Mouse (Mus musculus): ENCODE results near the gene Snx29. TPM values are rescaled to one million over a fixed set of nuclear protein-coding genes. Genes with fewer than 3 reads are reported as not detected.

Snx29 gene
- total and polyA plus RNA-seq, 3 experiments, result 2.6 to 9.9 (median 8.9) TPM

GRCm38 (mm10) chr16:11645668-11646067 lies 323.0 kb downstream of the Snx29 start:
- Histone ChIP-seq H3K79me2 (replicated peaks; ENCODE audit: control insufficient read depth, insufficient read depth, low read length) (no peaks in the 10 kb centered on the region), H3K36me3 (ENCODE audit: control insufficient read depth, insufficient read depth, low read length) (no peaks in the 10 kb centered on the region), H3K27ac (no peak overlapping the region), H3K4me1 (ENCODE audit: control insufficient read depth, insufficient read depth, low read length) (peaks cover 3% of the 10 kb centered on the region), H3K9ac (ENCODE audit: low read depth, low read length) (no peak overlapping the region), H3K4me3 (no peak overlapping the region), H3K27me3 (ENCODE audit: control insufficient read depth, insufficient read depth, low read length) (no peaks in the 10 kb centered on the region)
- no peak for TF ChIP-seq CTCF (IDR thresholded peaks at IDR 0.05)
- no peak for TF ChIP-seq POLR2A (IDR thresholded peaks at IDR 0.05; ENCODE audit: insufficient read depth, low read depth, low read length)
- TF ChIP-seq EP300 (IDR thresholded peaks at IDR 0.05; ENCODE audit: insufficient read depth, low read depth, low read length), result no peak
- intact Hi-C loops (cut with DNase I), result no loop called here
- DNase-seq, result no peak
- 37% methylated on average over 4 of the region's 4 CpGs for WGBS

- no peak for TF ChIP-seq EP300 (IDR thresholded peaks at IDR 0.05; ENCODE audit: insufficient read depth, low read depth, low read length)
- no peaks in the 10 kb centered on the region for H3K79me2 ChIP-seq (replicated peaks; ENCODE audit: control insufficient read depth, insufficient read depth, low read length)
- no peak overlapping the region for H3K4me3 ChIP-seq
- no peak overlapping the region for H3K27ac ChIP-seq
- no peaks in the 10 kb centered on the region for H3K27me3 ChIP-seq (ENCODE audit: control insufficient read depth, insufficient read depth, low read length)
- peaks cover 3% of the 10 kb centered on the region for H3K4me1 ChIP-seq (ENCODE audit: control insufficient read depth, insufficient read depth, low read length)
- intact Hi-C loops (cut with DNase I), result no loop called here
- no peaks in the 10 kb centered on the region for H3K36me3 ChIP-seq (ENCODE audit: control insufficient read depth, insufficient read depth, low read length)
- DNase-seq, result no peak
- H3K9ac ChIP-seq (ENCODE audit: low read depth, low read length), result no peak overlapping the region
- WGBS, result 94% methylated on average over 4 of the region's 4 CpGs
Measured at GRCm38 (mm10) chr16:11646745-11647289, 324.1 kb downstream of the Snx29 start.

- intact Hi-C loops (cut with DNase I), result no loop called here
- Histone ChIP-seq H3K4me3 (no peak overlapping the region), H3K79me2 (replicated peaks; ENCODE audit: control insufficient read depth, insufficient read depth, low read length) (no peaks in the 10 kb centered on the region), H3K4me1 (ENCODE audit: control insufficient read depth, insufficient read depth, low read length) (peaks cover 3% of the 10 kb centered on the region), H3K27me3 (ENCODE audit: control insufficient read depth, insufficient read depth, low read length) (no peaks in the 10 kb centered on the region), H3K36me3 (ENCODE audit: control insufficient read depth, insufficient read depth, low read length) (no peaks in the 10 kb centered on the region), H3K9ac (ENCODE audit: low read depth, low read length) (no peak overlapping the region), H3K27ac (no peak overlapping the region)
- no peak for DNase-seq
- 91% methylated on average over 1 of the region's 1 CpGs for WGBS
- no peak for TF ChIP-seq EP300 (IDR thresholded peaks at IDR 0.05; ENCODE audit: insufficient read depth, low read depth, low read length)
- TF ChIP-seq POLR2A (IDR thresholded peaks at IDR 0.05; ENCODE audit: insufficient read depth, low read depth, low read length), result no peak
- no peak for TF ChIP-seq CTCF (IDR thresholded peaks at IDR 0.05)
Measured at GRCm38 (mm10) chr16:11648169-11648688, 325.5 kb downstream of the Snx29 start.

GRCm38 (mm10) chr16:11652686-11653366 lies 330.1 kb downstream of the Snx29 start:
- DNase-seq, result no peak
- Histone ChIP-seq H3K27ac (no peak overlapping the region), H3K36me3 (ENCODE audit: control insufficient read depth, insufficient read depth, low read length) (no peaks in the 10 kb centered on the region), H3K4me1 (ENCODE audit: control insufficient read depth, insufficient read depth, low read length) (peaks cover 4% of the 10 kb centered on the region; the same call in 1 of the 2 replicates), H3K27me3 (ENCODE audit: control insufficient read depth, insufficient read depth, low read length) (no peaks in the 10 kb centered on the region), H3K79me2 (replicated peaks; ENCODE audit: control insufficient read depth, insufficient read depth, low read length) (no peaks in the 10 kb centered on the region), H3K4me3 (no peak overlapping the region), H3K9ac (ENCODE audit: low read depth, low read length) (no peak overlapping the region)
- 70% methylated on average over 2 of the region's 2 CpGs for WGBS
- no peak for TF ChIP-seq CTCF (IDR thresholded peaks at IDR 0.05)
- no peak for TF ChIP-seq POLR2A (IDR thresholded peaks at IDR 0.05; ENCODE audit: insufficient read depth, low read depth, low read length)
- TF ChIP-seq EP300 (IDR thresholded peaks at IDR 0.05; ENCODE audit: insufficient read depth, low read depth, low read length), result no peak
- intact Hi-C loops (cut with DNase I), result no loop called here

GRCm38 (mm10) chr16:11655893-11656292 lies 333.2 kb downstream of the Snx29 start:
- intact Hi-C loops (cut with DNase I), result no loop called here
- Histone ChIP-seq H3K4me3 (no peak overlapping the region), H3K36me3 (ENCODE audit: control insufficient read depth, insufficient read depth, low read length) (no peaks in the 10 kb centered on the region), H3K27me3 (ENCODE audit: control insufficient read depth, insufficient read depth, low read length) (no peaks in the 10 kb centered on the region), H3K4me1 (ENCODE audit: control insufficient read depth, insufficient read depth, low read length) (peaks cover 3% of the 10 kb centered on the region; the same call in 1 of the 2 replicates), H3K27ac (no peak overlapping the region), H3K9ac (ENCODE audit: low read depth, low read length) (no peak overlapping the region), H3K79me2 (replicated peaks; ENCODE audit: control insufficient read depth, insufficient read depth, low read length) (no peaks in the 10 kb centered on the region)
- no peak for DNase-seq
- 85% methylated on average over 3 of the region's 3 CpGs for WGBS
- TF ChIP-seq EP300 (IDR thresholded peaks at IDR 0.05; ENCODE audit: insufficient read depth, low read depth, low read length) (no peak), CTCF (IDR thresholded peaks at IDR 0.05) (no peak), POLR2A (IDR thresholded peaks at IDR 0.05; ENCODE audit: insufficient read depth, low read depth, low read length) (no peak)

- Histone ChIP-seq H3K9ac (ENCODE audit: low read depth, low read length) (no peak overlapping the region), H3K27ac (no peak overlapping the region), H3K27me3 (ENCODE audit: control insufficient read depth, insufficient read depth, low read length) (no peaks in the 10 kb centered on the region), H3K4me3 (no peak overlapping the region), H3K79me2 (replicated peaks; ENCODE audit: control insufficient read depth, insufficient read depth, low read length) (no peaks in the 10 kb centered on the region), H3K4me1 (ENCODE audit: control insufficient read depth, insufficient read depth, low read length) (peaks cover 3% of the 10 kb centered on the region; the same call in 1 of the 2 replicates), H3K36me3 (ENCODE audit: control insufficient read depth, insufficient read depth, low read length) (no peaks in the 10 kb centered on the region)
- intact Hi-C loops (cut with DNase I), result no loop called here
- DNase-seq, result no peak
- TF ChIP-seq EP300 (IDR thresholded peaks at IDR 0.05; ENCODE audit: insufficient read depth, low read depth, low read length) (no peak), POLR2A (IDR thresholded peaks at IDR 0.05; ENCODE audit: insufficient read depth, low read depth, low read length) (no peak), CTCF (IDR thresholded peaks at IDR 0.05) (no peak)
- 33% methylated on average over 1 of the region's 1 CpGs for WGBS
Measured at GRCm38 (mm10) chr16:11657111-11657510, 334.4 kb downstream of the Snx29 start.

Measured in heart, adult 2 months (tissue).